Mouse (Mus musculus): ENCODE data around the gene Snx14. TPM values are rescaled to one million over a fixed set of nuclear protein-coding genes. Genes with fewer than 3 reads are reported as not detected.

Gene Snx14
- polyA plus RNA-seq, 1 experiment from 2014 or later = 36.2 TPM

DNA sequence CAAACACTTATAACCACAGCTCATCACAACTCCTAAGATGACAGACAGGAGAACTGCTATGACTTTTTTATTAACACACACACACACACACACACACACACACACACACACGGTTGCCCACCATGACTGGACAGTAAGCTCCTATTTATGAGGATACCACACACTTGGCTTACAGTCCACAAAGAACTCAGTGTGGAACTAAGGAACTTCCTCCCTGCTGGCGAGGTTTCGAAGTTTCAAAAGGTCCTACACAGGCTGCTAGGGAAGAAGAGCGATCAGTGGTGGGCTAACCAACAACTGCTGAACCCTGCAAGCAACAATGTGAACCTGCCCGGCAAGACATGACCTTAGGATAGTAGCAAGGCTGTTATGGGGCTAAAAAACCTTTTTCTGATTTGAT is 61.3 kb downstream of the Snx14 start:
- H3K36me3 ChIP-seq (replicated peaks) = peaks cover 10% of the 10 kb centered on the region; the same call in 1 of the 2 replicates
- 83% methylated on average over 5 of the region's 5 CpGs for whole genome bisulfite sequencing
- ATAC-seq (replicated peaks) = no peak

DNA sequence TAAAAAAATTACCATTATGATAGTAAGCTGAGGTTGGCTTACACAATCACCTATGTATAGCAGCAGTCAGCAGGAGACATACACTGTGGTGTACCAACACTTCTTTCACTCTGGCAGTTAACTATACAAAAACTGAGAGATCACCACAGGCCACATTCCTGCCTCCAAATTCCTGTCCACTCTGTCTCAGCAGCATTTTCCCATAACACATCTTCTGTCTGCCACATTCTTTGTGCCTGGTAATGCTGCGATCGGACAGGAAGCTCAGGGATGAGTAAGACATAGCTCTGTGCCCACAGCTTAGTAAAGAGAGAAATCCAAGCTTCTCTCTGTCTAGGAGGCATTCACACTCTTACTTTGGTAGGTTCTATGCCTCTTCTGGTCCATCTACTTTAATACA is 65.8 kb downstream of the Snx14 start:
- 87% methylated on average over 2 of the region's 2 CpGs for WGBS
- ATAC-seq (replicated peaks) = no peak
- Histone ChIP-seq H3K9me3 (no peaks in the 10 kb centered on the region), H3K9ac (no peak overlapping the region), H3K4me3 (no peak overlapping the region), H3K27ac (no peak overlapping the region), H3K27me3 (replicated peaks) (no peaks in the 10 kb centered on the region), H3K4me2 (no peak overlapping the region), H3K4me1 (no peaks in the 10 kb centered on the region), H3K36me3 (replicated peaks) (no peaks in the 10 kb centered on the region; the same call in 1 of the 2 replicates)

More for the DNA sequence above, 61.3 kb downstream of the Snx14 start:
- H3K9ac ChIP-seq = no peak overlapping the region
- H3K9me3 ChIP-seq = no peaks in the 10 kb centered on the region
- no peaks in the 10 kb centered on the region for H3K4me1 ChIP-seq
- H3K27me3 ChIP-seq (replicated peaks) = no peaks in the 10 kb centered on the region
- H3K4me3 ChIP-seq = no peak overlapping the region
- H3K27ac ChIP-seq = no peak overlapping the region
- H3K4me2 ChIP-seq = no peak overlapping the region

- no peak overlapping the region for H3K27ac ChIP-seq
- ATAC-seq (replicated peaks) = no peak
- whole genome bisulfite sequencing = 89% methylated on average over 2 of the region's 2 CpGs
Observed at GRCm38 (mm10) chr9:88371201-88371600, 67.6 kb downstream of the Snx14 start.

DNA sequence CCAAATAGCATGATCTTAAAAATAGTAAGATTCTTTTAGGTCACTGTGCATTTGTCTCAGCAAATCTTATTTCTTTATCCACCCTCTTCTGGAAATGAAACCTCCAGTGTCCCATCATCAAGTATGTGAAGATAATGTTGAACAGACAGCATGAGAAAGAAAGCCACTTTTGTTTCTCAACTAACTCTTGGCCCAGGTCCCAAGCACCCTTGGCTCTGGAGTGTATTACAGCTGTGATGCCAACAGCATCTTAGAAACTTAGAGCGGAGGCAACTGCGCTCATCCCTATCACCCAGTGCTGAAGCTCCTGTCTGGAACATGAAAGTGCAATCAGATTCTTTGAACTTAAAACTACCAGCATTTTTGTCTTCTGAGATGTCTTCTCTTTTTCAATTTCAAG is 69.1 kb downstream of the Snx14 start:
- no peak for ATAC-seq (replicated peaks)
- WGBS = 88% methylated on average over 2 of the region's 2 CpGs
- no peak overlapping the region for H3K9ac ChIP-seq
- no peaks in the 10 kb centered on the region for H3K4me1 ChIP-seq
- no peaks in the 10 kb centered on the region; the same call in 1 of the 2 replicates for H3K36me3 ChIP-seq (replicated peaks)
- no peak overlapping the region for H3K4me2 ChIP-seq
- no peaks in the 10 kb centered on the region for H3K9me3 ChIP-seq
- H3K27me3 ChIP-seq (replicated peaks) = no peaks in the 10 kb centered on the region
- no peak overlapping the region for H3K27ac ChIP-seq
- no peak overlapping the region for H3K4me3 ChIP-seq

More at GRCm38 (mm10) chr9:88371201-88371600, 67.6 kb downstream of the Snx14 start:
- Histone ChIP-seq H3K4me3 (no peak overlapping the region), H3K27me3 (replicated peaks) (no peaks in the 10 kb centered on the region), H3K36me3 (replicated peaks) (no peaks in the 10 kb centered on the region; the same call in 1 of the 2 replicates), H3K9ac (no peak overlapping the region), H3K4me2 (no peak overlapping the region), H3K4me1 (no peaks in the 10 kb centered on the region), H3K9me3 (no peaks in the 10 kb centered on the region)

DNA sequence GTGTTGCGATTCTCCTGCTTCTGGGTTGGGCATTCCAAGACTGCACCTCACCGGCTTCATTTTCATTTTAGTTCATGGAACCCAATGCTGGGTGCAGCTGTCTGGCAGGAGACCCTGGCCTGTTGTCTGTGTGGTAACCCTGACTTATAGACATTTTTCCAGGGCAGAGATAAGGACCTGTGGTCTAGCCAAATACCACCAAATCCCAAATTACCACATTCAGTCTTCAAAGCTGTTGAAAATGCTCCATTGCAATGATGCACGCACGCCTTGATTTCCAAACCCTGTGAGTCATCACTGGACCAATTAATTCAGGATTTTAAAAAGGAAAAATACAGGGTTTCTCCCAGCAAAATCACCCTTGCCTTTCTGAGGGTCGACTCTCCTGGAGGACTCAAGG is 70.3 kb downstream of the Snx14 start:
- Histone ChIP-seq H3K4me2 (no peak overlapping the region), H3K36me3 (replicated peaks) (no peaks in the 10 kb centered on the region; the same call in 1 of the 2 replicates), H3K4me3 (no peak overlapping the region), H3K27ac (no peak overlapping the region), H3K9me3 (no peaks in the 10 kb centered on the region), H3K27me3 (replicated peaks) (no peaks in the 10 kb centered on the region), H3K4me1 (no peaks in the 10 kb centered on the region), H3K9ac (no peak overlapping the region)
- ATAC-seq (replicated peaks) = no peak
- 95% methylated on average over 5 of the region's 5 CpGs for WGBS

DNA sequence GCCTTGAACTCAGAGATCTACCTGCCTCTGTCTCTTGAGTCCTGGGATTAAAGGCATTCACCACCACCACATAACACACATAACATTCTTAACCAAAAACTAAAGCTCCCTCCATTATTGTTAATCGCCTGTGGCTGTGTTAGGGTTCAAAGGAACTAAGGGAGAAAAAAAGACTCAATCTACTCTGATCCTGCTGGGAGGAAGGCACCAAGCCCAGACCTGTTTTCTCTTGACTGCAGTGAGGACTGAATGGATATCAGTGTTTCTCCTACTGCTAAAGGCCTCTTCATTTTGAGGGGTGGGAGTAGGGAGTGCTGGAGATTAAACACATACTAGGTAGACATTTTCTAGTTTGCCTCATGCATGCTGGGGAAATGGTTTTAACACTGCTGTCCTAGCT is 71.0 kb downstream of the Snx14 start:
- Histone ChIP-seq H3K4me1 (peaks cover 1% of the 10 kb centered on the region; the same call in 1 of the 2 replicates), H3K27ac (no peak overlapping the region), H3K4me3 (no peak overlapping the region), H3K4me2 (no peak overlapping the region), H3K36me3 (replicated peaks) (no peaks in the 10 kb centered on the region; the same call in 1 of the 2 replicates), H3K9me3 (no peaks in the 10 kb centered on the region), H3K9ac (no peak overlapping the region), H3K27me3 (replicated peaks) (no peaks in the 10 kb centered on the region)
- WGBS = 57% methylated on average over 1 of the region's 1 CpGs
- no peak for ATAC-seq (replicated peaks)

- no peak for ATAC-seq (replicated peaks)
- H3K4me3 ChIP-seq = no peak overlapping the region
- no peaks in the 10 kb centered on the region; the same call in 1 of the 2 replicates for H3K36me3 ChIP-seq (replicated peaks)
- H3K27me3 ChIP-seq (replicated peaks) = no peaks in the 10 kb centered on the region
- no peak overlapping the region for H3K4me2 ChIP-seq
- peaks cover 5% of the 10 kb centered on the region; the same call in 1 of the 2 replicates for H3K4me1 ChIP-seq
- H3K9ac ChIP-seq = no peak overlapping the region
- H3K9me3 ChIP-seq = no peaks in the 10 kb centered on the region
- H3K27ac ChIP-seq = no peak overlapping the region
- 83% methylated on average over 5 of the region's 5 CpGs for WGBS
Observed at GRCm38 (mm10) chr9:88367322-88367721, 71.4 kb downstream of the Snx14 start.

GRCm38 (mm10) chr9:88366819-88367218 is 71.9 kb downstream of the Snx14 start:
- H3K27me3 ChIP-seq (replicated peaks) = no peaks in the 10 kb centered on the region
- no peak for ATAC-seq (replicated peaks)
- H3K4me3 ChIP-seq = no peak overlapping the region
- no peak overlapping the region for H3K4me2 ChIP-seq
- 92% methylated on average over 4 of the region's 4 CpGs for WGBS
- H3K4me1 ChIP-seq = peaks cover 5% of the 10 kb centered on the region; the same call in 1 of the 2 replicates
- no peaks in the 10 kb centered on the region for H3K9me3 ChIP-seq
- no peaks in the 10 kb centered on the region; the same call in 1 of the 2 replicates for H3K36me3 ChIP-seq (replicated peaks)
- no peak overlapping the region for H3K27ac ChIP-seq
- no peak overlapping the region for H3K9ac ChIP-seq

DNA sequence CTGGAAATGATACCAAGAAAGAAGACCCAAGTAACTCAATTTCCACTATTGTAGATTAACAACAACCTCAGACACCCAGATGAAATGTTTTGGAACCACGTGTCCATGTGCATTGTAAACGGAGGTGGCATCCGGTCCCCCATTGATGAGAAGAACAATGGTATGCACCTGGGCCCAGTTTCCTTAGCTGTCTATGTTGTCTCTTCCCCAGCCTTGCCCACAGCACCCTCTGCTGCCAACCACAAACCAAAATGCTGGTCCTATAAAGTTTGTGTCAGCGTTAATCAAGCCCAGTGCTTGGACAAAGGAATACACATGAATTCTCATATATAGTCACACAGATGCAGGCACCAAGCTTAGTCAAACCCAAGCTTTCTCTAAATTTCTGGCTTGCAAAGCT is 72.5 kb downstream of the Snx14 start:
- no peak overlapping the region for H3K4me3 ChIP-seq
- no peaks in the 10 kb centered on the region for H3K27me3 ChIP-seq (replicated peaks)
- no peak for ATAC-seq (replicated peaks)
- H3K9ac ChIP-seq = no peak overlapping the region
- H3K9me3 ChIP-seq = no peaks in the 10 kb centered on the region
- no peak overlapping the region for H3K27ac ChIP-seq
- WGBS = 80% methylated on average over 4 of the region's 4 CpGs
- H3K4me2 ChIP-seq = no peak overlapping the region
- H3K4me1 ChIP-seq = peaks cover 5% of the 10 kb centered on the region; the same call in 1 of the 2 replicates
- H3K36me3 ChIP-seq (replicated peaks) = no peaks in the 10 kb centered on the region; the same call in 1 of the 2 replicates

DNA sequence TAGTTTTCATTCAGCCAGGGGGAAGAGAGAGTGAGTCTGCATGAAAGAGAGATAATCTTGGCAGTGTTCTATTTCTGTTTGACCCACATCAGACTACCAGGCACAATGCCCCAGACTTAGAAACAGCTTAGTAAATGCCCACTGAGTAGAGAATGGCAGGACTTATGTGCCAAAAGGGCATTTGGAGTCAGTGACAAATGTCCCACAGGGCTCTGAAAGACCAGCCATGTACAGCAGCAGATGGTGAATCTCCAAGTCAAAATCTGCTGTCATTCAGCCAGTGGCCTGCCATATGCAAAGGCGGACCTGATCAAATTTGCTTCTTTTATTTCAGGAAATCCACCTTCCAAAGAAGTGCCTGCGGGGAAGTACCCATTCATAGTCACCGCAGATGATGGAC is 75.7 kb downstream of the Snx14 start:
- Histone ChIP-seq H3K9me3 (no peaks in the 10 kb centered on the region), H3K9ac (no peak overlapping the region), H3K36me3 (replicated peaks) (no peaks in the 10 kb centered on the region), H3K27ac (no peak overlapping the region), H3K4me3 (no peak overlapping the region), H3K4me2 (no peak overlapping the region), H3K4me1 (peaks cover 5% of the 10 kb centered on the region; the same call in 1 of the 2 replicates), H3K27me3 (replicated peaks) (no peaks in the 10 kb centered on the region)
- 90% methylated on average over 3 of the region's 3 CpGs for WGBS
- peak; percentile 13; the same call in 1 of the 2 replicates for ATAC-seq (replicated peaks)

GRCm38 (mm10) chr9:88362055-88362850 is 76.5 kb downstream of the Snx14 start:
- peak; percentile 73 for ATAC-seq (replicated peaks)
- no peak overlapping the region for H3K27ac ChIP-seq
- no peak overlapping the region for H3K9ac ChIP-seq
- 23% methylated on average over 5 of the region's 5 CpGs for WGBS
- no peaks in the 10 kb centered on the region for H3K36me3 ChIP-seq (replicated peaks)
- no peaks in the 10 kb centered on the region for H3K9me3 ChIP-seq
- H3K4me2 ChIP-seq = no peak overlapping the region
- H3K27me3 ChIP-seq (replicated peaks) = no peaks in the 10 kb centered on the region
- no peak overlapping the region for H3K4me3 ChIP-seq
- H3K4me1 ChIP-seq = peaks cover 5% of the 10 kb centered on the region; the same call in 1 of the 2 replicates

DNA sequence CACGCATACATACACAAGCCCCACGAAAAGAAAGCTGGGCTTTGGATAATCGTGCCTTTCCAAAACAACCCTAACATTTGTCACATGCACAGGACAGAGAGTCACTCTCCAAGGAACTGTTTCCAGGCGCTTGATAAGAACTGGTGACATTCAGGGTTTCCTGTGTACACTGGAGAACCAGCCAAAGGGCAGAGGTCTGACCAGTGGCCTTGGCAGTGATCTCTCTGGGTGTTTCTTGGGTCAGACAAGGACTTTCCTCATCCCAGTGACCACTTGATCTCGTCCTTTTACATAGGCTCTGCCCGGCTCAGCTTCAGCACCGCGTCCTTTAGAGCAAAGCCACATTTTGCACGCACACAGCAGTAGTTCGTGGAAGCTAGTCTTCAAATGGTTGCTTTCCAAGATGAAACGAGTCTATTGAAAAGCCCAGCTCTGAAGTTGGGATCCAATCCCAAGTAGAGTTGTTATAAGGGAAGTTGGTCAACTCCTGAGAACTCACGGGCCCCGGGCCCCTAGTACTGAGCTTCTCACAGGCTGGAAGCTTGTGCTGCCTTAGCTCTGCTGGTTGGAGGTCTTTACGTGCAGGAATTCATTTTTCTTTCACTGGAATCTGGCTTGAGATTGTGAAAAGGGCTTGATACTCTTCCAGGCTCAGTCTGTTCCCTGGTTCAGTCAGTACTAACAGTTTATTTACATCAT is 77.4 kb downstream of the Snx14 start:
- 80% methylated on average over 14 of the region's 14 CpGs for WGBS
- no peaks in the 10 kb centered on the region for H3K36me3 ChIP-seq (replicated peaks)
- ATAC-seq (replicated peaks) = no peak
- no peak overlapping the region for H3K4me3 ChIP-seq
- H3K27me3 ChIP-seq (replicated peaks) = no peaks in the 10 kb centered on the region
- H3K9me3 ChIP-seq = no peaks in the 10 kb centered on the region
- no peak overlapping the region for H3K27ac ChIP-seq
- no peak overlapping the region for H3K9ac ChIP-seq
- no peak overlapping the region for H3K4me2 ChIP-seq
- peaks cover 5% of the 10 kb centered on the region; the same call in 1 of the 2 replicates for H3K4me1 ChIP-seq
